Mouse (Mus musculus): ENCODE results near the gene Nenf.

GRCm38 (mm10) chr1:191259121-191259520 lies 58.9 kb downstream of the Nenf start:
- TF ChIP-seq POLR2A (IDR thresholded peaks at IDR 0.05; ENCODE audit: insufficient read length, low read depth) (no peak), MYOG (IDR thresholded peaks at IDR 0.05; ENCODE audit: control insufficient read depth in 1 of 3, insufficient read depth in 1 of 3, insufficient read length in 2 of 3, low read depth in 2 of 3) (no peak), E2F4 (IDR thresholded peaks at IDR 0.05; ENCODE audit: insufficient read depth) (no peak), MYOD1 (IDR thresholded peaks at IDR 0.05; ENCODE audit: control insufficient read depth in 1 of 3, insufficient read length in 2 of 3, low read depth in 2 of 3) (no peak), USF1 (IDR thresholded peaks at IDR 0.05; ENCODE audit: low read depth) (no peak), SRF (IDR thresholded peaks at IDR 0.05; ENCODE audit: control insufficient read depth, insufficient read length, low read depth) (no peak), TCF12 (IDR thresholded peaks at IDR 0.05; ENCODE audit: insufficient read depth, poor library complexity, severe bottlenecking) (no peak), REST (IDR thresholded peaks at IDR 0.05; ENCODE audit: insufficient read depth, insufficient read length) (no peak)
